Mouse (Mus musculus) CD4-positive, CD25-positive, alpha-beta regulatory T cell, adult 2 months (primary cell): ENCODE results near the gene Eml6.

ENCODE experiments used
- DNase-seq: peaks from one replicate; pipeline ENCODE4 v3.0.0-alpha.2; 2012; ENCODE audit warnings: low read depth, low spot score

Eml6 gene

GRCm38 (mm10) chr11:29751648-29752611 lies 273.9 kb downstream of the Eml6 start:
- no peak for DNase-seq

- no peak for DNase-seq
These were observed 274.8 kb downstream of the Eml6 start for GRCm38 (mm10) chr11:29751013-29751412.

- DNase-seq = no peak
These were observed 276.4 kb downstream of the Eml6 start for GRCm38 (mm10) chr11:29749468-29749829.

GRCm38 (mm10) chr11:29748750-29749467 lies 276.9 kb downstream of the Eml6 start:
- DNase-seq = no peak

GRCm38 (mm10) chr11:29747881-29748280 lies 278.0 kb downstream of the Eml6 start:
- no peak for DNase-seq

- DNase-seq = no peak
These were observed 278.5 kb downstream of the Eml6 start for GRCm38 (mm10) chr11:29747365-29747764.

GRCm38 (mm10) chr11:29746203-29746602 lies 279.6 kb downstream of the Eml6 start:
- DNase-seq = no peak

- no peak for DNase-seq
These were observed 280.3 kb downstream of the Eml6 start for GRCm38 (mm10) chr11:29745513-29745912.

GRCm38 (mm10) chr11:29744760-29745430 lies 280.9 kb downstream of the Eml6 start:
- no peak for DNase-seq

GRCm38 (mm10) chr11:29739752-29740151 lies 286.1 kb downstream of the Eml6 start:
- DNase-seq = no peak

GRCm38 (mm10) chr11:29727901-29728300 lies 297.9 kb downstream of the Eml6 start:
- DNase-seq = no peak

- no peak for DNase-seq
These were observed 300.2 kb downstream of the Eml6 start for GRCm38 (mm10) chr11:29725610-29726009.

GRCm38 (mm10) chr11:29725167-29725566 lies 300.7 kb downstream of the Eml6 start:
- no peak for DNase-seq

GRCm38 (mm10) chr11:29724213-29724612 lies 301.6 kb downstream of the Eml6 start:
- DNase-seq = no peak

GRCm38 (mm10) chr11:29719597-29719996 lies 306.2 kb downstream of the Eml6 start:
- DNase-seq = no peak

- DNase-seq = peak; percentile 13
These were observed 307.3 kb downstream of the Eml6 start for GRCm38 (mm10) chr11:29718541-29718940.

GRCm38 (mm10) chr11:29715499-29715898 lies 310.3 kb downstream of the Eml6 start:
- no peak for DNase-seq

- peak; percentile 54 for DNase-seq
These were observed 311.0 kb downstream of the Eml6 start for GRCm38 (mm10) chr11:29714789-29715188.

GRCm38 (mm10) chr11:29714114-29714513 lies 311.7 kb downstream of the Eml6 start:
- DNase-seq = no peak

GRCm38 (mm10) chr11:29709512-29709911 lies 316.3 kb downstream of the Eml6 start:
- DNase-seq = peak; percentile 24

GRCm38 (mm10) chr11:29706845-29707244 lies 319.0 kb downstream of the Eml6 start:
- no peak for DNase-seq

GRCm38 (mm10) chr11:29705263-29705662 lies 320.6 kb downstream of the Eml6 start:
- DNase-seq = peak; percentile 13
